Comparison of ENCODE assay signal across 8 mouse cellular contexts in the genomic region with DNA sequence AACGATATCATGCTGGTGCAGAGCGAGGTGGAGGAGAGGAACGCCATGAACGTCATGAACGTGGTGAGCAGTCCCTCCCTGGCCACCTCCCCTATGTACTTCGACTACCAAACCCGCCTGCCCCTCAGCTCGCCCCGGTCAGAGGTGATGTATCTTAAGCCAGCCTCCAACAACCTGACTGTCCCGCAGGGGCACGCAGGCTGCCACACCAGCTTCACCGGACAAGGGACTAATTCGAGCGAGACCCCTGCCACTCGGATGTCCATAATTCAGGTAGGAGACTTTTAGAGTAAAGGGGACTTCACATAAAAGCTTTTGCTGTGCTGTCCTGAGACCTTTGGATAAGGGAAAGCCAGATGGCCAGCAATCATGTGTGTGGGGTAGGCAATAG. TPM values are rescaled to one million over a fixed set of nuclear protein-coding genes. Genes with fewer than 3 reads are reported as not detected.
DNase-seq lines count a peak whose midpoint lies in the region; ATAC-seq and TF ChIP-seq lines count a peak whose summit lies in the region.

No protein-coding gene starts in this region.

- peak overlapping the region; percentile 58 for H3K4me3 ChIP-seq in hindbrain, embryonic 11.5 days (ENCODE audit: low read depth, low read length)
- H3K4me3 ChIP-seq in limb, embryonic 14.5 days (replicated peaks; ENCODE audit: low read length), result peak overlapping the region; percentile 56

- peaks cover 21% of the 10 kb centered on the region for H3K27me3 ChIP-seq in hindbrain, embryonic 11.5 days (ENCODE audit: control insufficient read depth, insufficient read depth, low read length)
- peaks cover 33% of the 10 kb centered on the region for H3K27me3 ChIP-seq in limb, embryonic 14.5 days (ENCODE audit: control insufficient read depth, insufficient read depth, low read length)

- no peaks in the 10 kb centered on the region for H3K36me3 ChIP-seq in hindbrain, embryonic 11.5 days (ENCODE audit: control insufficient read depth, insufficient read depth, low read length)
- H3K36me3 ChIP-seq in limb, embryonic 14.5 days (ENCODE audit: control insufficient read depth, insufficient read depth, low read length), result no peaks in the 10 kb centered on the region

- no peaks in the 10 kb centered on the region for H3K9me3 ChIP-seq in hindbrain, embryonic 11.5 days (ENCODE audit: control insufficient read depth, low read length)
- no peaks in the 10 kb centered on the region for H3K9me3 ChIP-seq in limb, embryonic 14.5 days (ENCODE audit: control insufficient read depth, low read length)

- H3K4me1 ChIP-seq in hindbrain, embryonic 11.5 days (replicated peaks; ENCODE audit: control insufficient read depth, insufficient read depth, low read length), result peaks cover 3% of the 10 kb centered on the region; the same call in 1 of the 2 replicates
- peaks cover 12% of the 10 kb centered on the region for H3K4me1 ChIP-seq in limb, embryonic 14.5 days (ENCODE audit: control insufficient read depth, insufficient read depth, low read length)

- TF ChIP-seq POLR2A in limb, embryonic 14.5 days (IDR thresholded peaks at IDR 0.05; ENCODE audit: borderline replicate concordance, extremely low read depth, insufficient read depth, insufficient read length), result no peak

- DNase-seq in right cerebral cortex, adult 18-20 months, result peak; percentile 30
- DNase-seq in right cerebral cortex, postnatal 10 days (ENCODE audit: low spot score in 2 of 2), result no peak
- DNase-seq in hindbrain, embryonic 11.5 days (ENCODE audit: low spot score), result no peak
- no peak for DNase-seq in limb, embryonic 14.5 days (ENCODE audit: low spot score)
- peak; percentile 37 for DNase-seq in testis, postnatal 10 days (ENCODE audit: low spot score)
- DNase-seq in frontal cortex, postnatal 25 days (ENCODE audit: low spot score in 2 of 2), result no peak
- DNase-seq in layer of hippocampus, adult 8-10 months (ENCODE audit: low spot score in 2 of 2), result no peak

- H3K27ac ChIP-seq in hindbrain, embryonic 11.5 days (ENCODE audit: low read depth, low read length), result no peak overlapping the region
- no peak overlapping the region for H3K27ac ChIP-seq in limb, embryonic 14.5 days (replicated peaks; ENCODE audit: low read depth, low read length)

- ATAC-seq in hindbrain, embryonic 11.5 days (ENCODE audit: low FRiP score), result no peak
- no peak for ATAC-seq in limb, embryonic 14.5 days (ENCODE audit: low FRiP score, low read depth)
- no peak for ATAC-seq in megakaryocyte-erythroid progenitor cell, adult 5-6 weeks (replicated peaks; ENCODE audit: low FRiP score, low TSS enrichment, poor library complexity, severe bottlenecking)

- H3K9ac ChIP-seq in hindbrain, embryonic 11.5 days (ENCODE audit: low read depth, low read length), result peak overlapping the region; percentile 28; the same call in 1 of the 2 replicates
- H3K9ac ChIP-seq in limb, embryonic 14.5 days (ENCODE audit: low read depth, low read length, severe bottlenecking), result no peak overlapping the region

- 2% methylated on average over 15 of the region's 15 CpGs for WGBS in hindbrain, embryonic 11.5 days
- WGBS in limb, embryonic 14.5 days, result 2% methylated on average over 15 of the region's 15 CpGs

- H3K4me2 ChIP-seq in hindbrain, embryonic 11.5 days (replicated peaks; ENCODE audit: low read depth, low read length), result peak overlapping the region; percentile 86
- peak overlapping the region; percentile 92 for H3K4me2 ChIP-seq in limb, embryonic 14.5 days (replicated peaks; ENCODE audit: low read depth, low read length, severe bottlenecking)

RNA-seq across cellular contexts. Expression of a gene that starts 5.0 kb away (rescaled TPM):
- 6.1 and 9.2 TPM in 2 replicates for polyA plus RNA-seq in hindbrain, embryonic 11.5 days (2014; fragmentation: Nextera tagmentation; extraction: Ambion mirVana)
- 3.8 and 4.5 TPM in 2 replicates for polyA plus RNA-seq in limb, embryonic 14.5 days (2012; rRNA removed)
- polyA plus RNA-seq in limb, embryonic 14.5 days (2014; fragmentation: Nextera tagmentation; extraction: Ambion mirVana), result 6.3 and 7.3 TPM in 2 replicates
- 10 to 100 TPM; 37.0 to 43.3 (median 40.7) TPM for total RNA-seq in layer of hippocampus, adult 8-10 months (2022)
- 0.15 TPM in 2 replicates for total RNA-seq in megakaryocyte-erythroid progenitor cell, adult 5-6 weeks (2014; fragmentation: Nextera tagmentation)
- total RNA-seq in megakaryocyte-erythroid progenitor cell, adult 5-6 weeks (2017), result 0.08 TPM in 1 of 2 replicates, not detected in the other

Comparison
In these comparisons a context has a peak if more than half of its experiments do, and no peak if none do; other contexts are left out.
1. DNase-seq: peak in right cerebral cortex, adult 18-20 months (single experiment) and testis, postnatal 10 days (single experiment); none in right cerebral cortex, postnatal 10 days (0 of 2), hindbrain, embryonic 11.5 days (single experiment), limb, embryonic 14.5 days (single experiment), frontal cortex, postnatal 25 days (0 of 2) and layer of hippocampus, adult 8-10 months (0 of 2).
2. RNA of a gene that starts 5.0 kb away (total RNA-seq): 37.0 to 43.3 TPM in layer of hippocampus, adult 8-10 months; 0.08 to 0.15 TPM in megakaryocyte-erythroid progenitor cell, adult 5-6 weeks; every median in the first group is over 10 times any median in the second.